Mouse (Mus musculus) forebrain, embryonic 16.5 days (tissue): Measurements from ENCODE around the gene Taok1. TPM values are rescaled to one million over a fixed set of nuclear protein-coding genes. Genes with fewer than 3 reads are reported as not detected.

ENCODE experiments used
- ATAC-seq: fragments of 200-750 bp; cut with Nextera tagmentation; 2 replicates; pipeline ENCODE4 v1.8.0; 2017; ENCODE audit warnings: mild to moderate bottlenecking, moderate library complexity
- H3K27ac ChIP-seq: fragments of 300-500 bp; sonication (generic); 2 replicates; pipeline ENCODE4 v1.5.1; 2014; ENCODE audit warnings: low read length, control low read depth
- H3K27me3 ChIP-seq: fragments of 300-500 bp; sonication (generic); replicated peaks from 2 replicates; pipeline ENCODE4 v1.6.1; 2014; ENCODE audit warnings: low read length; ENCODE audit not compliant: control insufficient read depth, insufficient read depth
- H3K36me3 ChIP-seq: fragments of 300-500 bp; sonication (generic); 2 replicates; pipeline ENCODE4 v1.6.1; 2014; ENCODE audit not compliant: control insufficient read depth, insufficient read depth
- H3K4me1 ChIP-seq: fragments of 300-500 bp; sonication (generic); replicated peaks from 2 replicates; pipeline ENCODE4 v1.6.1; 2014; ENCODE audit warnings: low read length; ENCODE audit not compliant: control insufficient read depth, insufficient read depth
- H3K4me2 ChIP-seq: fragments of 300-500 bp; sonication (generic); 2 replicates; pipeline ENCODE4 v1.6.1; 2014; ENCODE audit warnings: mild to moderate bottlenecking, low read length, control low read depth
- H3K4me3 ChIP-seq: fragments of 300-500 bp; sonication (generic); replicated peaks from 2 replicates; pipeline ENCODE4 v1.5.1; 2014; ENCODE audit warnings: mild to moderate bottlenecking, low read length, control low read depth
- H3K9ac ChIP-seq: fragments of 300-500 bp; sonication (generic); replicated peaks from 2 replicates; pipeline ENCODE4 v1.6.1; 2014; ENCODE audit warnings: low read depth, low read length, control low read depth
- H3K9me3 ChIP-seq: fragments of 300-500 bp; sonication (generic); 2 replicates; pipeline ENCODE4 v1.6.1; 2016; ENCODE audit warnings: low read length; ENCODE audit not compliant: control insufficient read depth
- WGBS: fragments of 180-500 bp; shearing (Covaris S2); extraction: QIAGEN DNeasy Blood & Tissue Kit; methylation state at CpG from one replicate; pipeline ENCODE4 v1.1.7; 2014; 5-methylcytosine and 5-hydroxymethylcytosine counted together
- polyA plus RNA-seq: library from polyadenylated mRNA; unstranded; fragments of >200 nt; fragmentation: Nextera tagmentation; extraction: Ambion mirVana; gene quantifications from 2 replicates; pipeline ENCODE4 v1.2.1, GENCODE M21; 2015

Taok1 gene
- polyA plus RNA-seq, 1 experiment from 2014 or later = 27.5 TPM

GRCm38 (mm10) chr11:77491502-77492291, 115.9 kb downstream of the Taok1 start:
- Histone ChIP-seq H3K4me2 (peak overlapping the region; percentile 94), H3K4me1 (peaks cover 63% of the 10 kb centered on the region), H3K36me3 (no peaks in the 10 kb centered on the region), H3K4me3 (peak overlapping the region; percentile 71), H3K9ac (peak overlapping the region; percentile 88), H3K27me3 (no peaks in the 10 kb centered on the region), H3K27ac (peak overlapping the region; percentile 95), H3K9me3 (no peaks in the 10 kb centered on the region)
- WGBS = under 1% methylated on average over 23 of the region's 23 CpGs
- peak; percentile 61 for ATAC-seq

GRCm38 (mm10) chr11:77491123-77491501, 116.5 kb downstream of the Taok1 start:
- H3K4me1 ChIP-seq = peaks cover 69% of the 10 kb centered on the region
- peak; percentile 77 for ATAC-seq
- peak overlapping the region; percentile 88 for H3K9ac ChIP-seq
- H3K9me3 ChIP-seq = no peaks in the 10 kb centered on the region
- H3K4me2 ChIP-seq = peak overlapping the region; percentile 94
- WGBS = 0% methylated on average over 13 of the region's 13 CpGs
- H3K36me3 ChIP-seq = no peaks in the 10 kb centered on the region
- peak overlapping the region; percentile 95 for H3K27ac ChIP-seq
- no peaks in the 10 kb centered on the region for H3K27me3 ChIP-seq
- peak overlapping the region; percentile 71 for H3K4me3 ChIP-seq

GRCm38 (mm10) chr11:77490451-77490850, 117.2 kb downstream of the Taok1 start:
- peak overlapping the region; percentile 71 for H3K4me3 ChIP-seq
- H3K4me2 ChIP-seq = peak overlapping the region; percentile 94
- peaks cover 73% of the 10 kb centered on the region for H3K4me1 ChIP-seq
- WGBS = 64% methylated on average over 6 of the region's 6 CpGs
- H3K9me3 ChIP-seq = no peaks in the 10 kb centered on the region
- ATAC-seq = no peak
- H3K27me3 ChIP-seq = no peaks in the 10 kb centered on the region
- peak overlapping the region; percentile 97 for H3K9ac ChIP-seq
- H3K27ac ChIP-seq = peak overlapping the region; percentile 95
- no peaks in the 10 kb centered on the region for H3K36me3 ChIP-seq

- Histone ChIP-seq H3K4me2 (peak within 1 kb of the TSS; percentile 94), H3K27me3 (no peaks in the 10 kb centered on the region), H3K4me1 (peaks cover 73% of the 10 kb centered on the region), H3K27ac (peak within 1 kb of the TSS; percentile 95), H3K36me3 (no peaks in the 10 kb centered on the region), H3K9me3 (no peaks in the 10 kb centered on the region), H3K9ac (peak within 1 kb of the TSS; percentile 97), H3K4me3 (peak within 1 kb of the TSS; percentile 71)
- ATAC-seq = peak; percentile 62
- WGBS = 0% methylated on average over 54 of the region's 87 CpGs
These were observed 117.9 kb downstream of the Taok1 start, which contains the start of gene Ankrd13b for GRCm38 (mm10) chr11:77489591-77490235. Ankrd13b (minus strand) TSS chr11:77489678.

- peak overlapping the region; percentile 71 for H3K4me3 ChIP-seq
- H3K4me2 ChIP-seq = peak overlapping the region; percentile 94
- H3K36me3 ChIP-seq = no peaks in the 10 kb centered on the region
- peaks cover 70% of the 10 kb centered on the region for H3K4me1 ChIP-seq
- peak overlapping the region; percentile 97 for H3K9ac ChIP-seq
- no peak for ATAC-seq
- WGBS = 2% methylated on average over 48 of the region's 55 CpGs
- peak overlapping the region; percentile 92 for H3K27ac ChIP-seq
- H3K27me3 ChIP-seq = no peaks in the 10 kb centered on the region
- no peaks in the 10 kb centered on the region for H3K9me3 ChIP-seq
These were observed 118.6 kb downstream of the Taok1 start for GRCm38 (mm10) chr11:77488771-77489581.

- Histone ChIP-seq H3K4me1 (peaks cover 69% of the 10 kb centered on the region), H3K9ac (peak overlapping the region; percentile 35), H3K4me3 (peak overlapping the region; percentile 71), H3K4me2 (peak overlapping the region; percentile 94), H3K27me3 (no peaks in the 10 kb centered on the region), H3K9me3 (no peaks in the 10 kb centered on the region), H3K36me3 (no peaks in the 10 kb centered on the region), H3K27ac (peak overlapping the region; percentile 73)
- 19% methylated on average over 5 of the region's 5 CpGs for WGBS
- ATAC-seq = peak; percentile 26; the same call in 1 of the 2 replicates
These were observed 120.8 kb downstream of the Taok1 start for GRCm38 (mm10) chr11:77486798-77487197.

GRCm38 (mm10) chr11:77485229-77485628, 122.4 kb downstream of the Taok1 start:
- H3K27ac ChIP-seq = 0 out of 2 replicates have a peak overlapping the region, but pooled peaks have one; percentile 8
- H3K4me1 ChIP-seq = peaks cover 61% of the 10 kb centered on the region
- peak overlapping the region; percentile 4; the same call in 1 of the 2 replicates for H3K4me2 ChIP-seq
- 26% methylated on average over 6 of the region's 6 CpGs for WGBS
- no peak for ATAC-seq
- no peak overlapping the region for H3K4me3 ChIP-seq
- no peaks in the 10 kb centered on the region for H3K27me3 ChIP-seq
- H3K9ac ChIP-seq = no peak overlapping the region
- H3K36me3 ChIP-seq = no peaks in the 10 kb centered on the region
- no peaks in the 10 kb centered on the region for H3K9me3 ChIP-seq

GRCm38 (mm10) chr11:77483510-77484255, 123.9 kb downstream of the Taok1 start:
- H3K9ac ChIP-seq = no peak overlapping the region
- peaks cover 58% of the 10 kb centered on the region for H3K4me1 ChIP-seq
- H3K36me3 ChIP-seq = no peaks in the 10 kb centered on the region
- no peak overlapping the region for H3K4me2 ChIP-seq
- H3K27me3 ChIP-seq = no peaks in the 10 kb centered on the region
- no peaks in the 10 kb centered on the region for H3K9me3 ChIP-seq
- H3K4me3 ChIP-seq = no peak overlapping the region
- 84% methylated on average over 11 of the region's 11 CpGs for WGBS
- ATAC-seq = no peak
- H3K27ac ChIP-seq = no peak overlapping the region
